Mouse (Mus musculus) cortical plate, adult 2 months (tissue): ENCODE results near the gene Nfic. TPM values are rescaled to one million over a fixed set of nuclear protein-coding genes. Genes with fewer than 3 reads are reported as not detected.

Experiments
- H3K27ac ChIP-seq: fragments of 200-500 bp; 2 replicates; pipeline ENCODE4 v1.5.1; 2012; ENCODE audit warnings: low read length, control low read depth, inconsistent platforms; ENCODE audit not compliant: insufficient read depth
- H3K4me1 ChIP-seq: fragments of 200-500 bp; 2 replicates; pipeline ENCODE4 v1.6.1; 2011; ENCODE audit warnings: low read length; ENCODE audit not compliant: control insufficient read depth, insufficient read depth
- H3K4me3 ChIP-seq: fragments of 200-500 bp; 2 replicates; pipeline ENCODE4 v1.5.1; 2011; ENCODE audit warnings: mild to moderate bottlenecking, low read length, control low read depth; ENCODE audit not compliant: insufficient read depth
- CTCF ChIP-seq: fragments of 200-500 bp; IDR thresholded peaks from 2 replicates; pipeline ENCODE4 v1.5.1; 2011; ENCODE audit warnings: mild to moderate bottlenecking, control low read depth, low read length; ENCODE audit not compliant: insufficient read depth; ENCODE audit errors: extremely low read depth
- POLR2A ChIP-seq: fragments of 200-500 bp; IDR thresholded peaks from 2 replicates; pipeline ENCODE4 v1.6.1; 2011; ENCODE audit warnings: mild to moderate bottlenecking, low read length, control low read depth; ENCODE audit not compliant: insufficient read depth; ENCODE audit errors: extremely low read depth
- polyA plus RNA-seq: library from polyadenylated mRNA; depleted of rRNA; stranded (reverse); fragments of >200 nt; gene quantifications from 2 replicates; pipeline ENCODE4 v1.2.3, GENCODE M21; 2012

Gene Nfic
- polyA plus RNA-seq, 1 experiment: 54.5 TPM

DNA sequence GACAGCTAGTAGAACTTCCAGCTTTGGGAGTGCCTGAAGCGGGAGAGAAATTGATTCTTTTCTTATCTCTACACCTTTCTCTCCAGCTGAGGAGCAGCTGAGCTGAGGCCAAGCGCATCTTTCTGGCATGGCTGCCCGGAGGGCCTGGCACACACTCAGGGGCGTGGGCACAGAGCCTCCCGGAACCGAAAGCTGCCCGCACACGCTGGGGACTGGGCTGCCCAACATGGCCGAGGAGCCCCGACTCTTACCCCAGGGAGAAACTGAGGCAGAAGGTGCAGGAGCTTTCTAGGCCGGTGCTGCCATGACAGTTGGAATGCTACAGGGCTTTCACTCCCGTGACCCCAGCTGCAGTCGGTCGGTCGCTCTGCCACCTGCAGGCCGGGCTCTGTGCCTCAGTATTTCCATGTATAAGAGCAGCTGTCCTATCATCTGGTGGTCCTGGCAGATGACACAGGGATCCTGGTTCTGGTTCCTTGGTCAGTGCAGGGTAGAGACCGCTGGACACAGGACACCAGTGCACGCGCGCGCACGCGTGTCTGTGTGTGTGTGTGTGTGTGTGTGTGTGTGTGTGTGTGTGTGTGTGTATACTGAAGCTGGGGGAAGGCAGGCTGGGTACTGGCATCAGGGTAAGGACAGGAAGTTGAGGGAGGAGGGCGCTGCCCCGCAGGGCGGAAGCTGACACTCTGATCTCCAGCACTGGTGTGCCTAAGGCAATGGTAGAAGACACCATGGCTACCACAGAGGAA is 21.7 kb downstream of the Nfic start:
- Histone ChIP-seq H3K4me1 (peaks cover 3% of the 10 kb centered on the region; the same call in 1 of the 2 replicates), H3K27ac (0 out of 2 replicates have a peak overlapping the region, but pooled peaks have one; percentile 5), H3K4me3 (no peak overlapping the region; the same call in 1 of the 2 replicates)
- no peak for TF ChIP-seq CTCF
- no peak for TF ChIP-seq POLR2A

DNA sequence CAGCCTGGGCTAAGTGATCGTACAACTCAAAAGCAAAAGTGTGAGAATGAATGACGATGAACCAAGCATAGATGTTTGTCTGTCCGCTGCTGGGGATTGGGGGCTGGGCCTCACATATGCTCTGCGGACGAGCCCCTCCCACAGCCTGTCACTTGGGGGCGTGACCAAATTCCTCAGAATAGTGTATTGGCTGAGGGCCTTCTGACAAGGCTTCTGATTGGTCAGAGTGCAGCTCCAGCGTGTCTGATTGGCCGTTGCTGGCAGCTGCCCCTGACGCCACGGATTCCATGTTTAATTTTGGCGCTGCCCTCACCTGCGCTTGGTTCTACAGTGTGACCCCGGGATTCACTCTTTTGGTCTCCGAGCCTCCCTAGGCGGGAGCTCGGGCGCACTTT is 22.6 kb downstream of the Nfic start:
- H3K27ac ChIP-seq: 0 out of 2 replicates have a peak overlapping the region, but pooled peaks have one; percentile 5
- TF ChIP-seq POLR2A (no peak), CTCF (no peak)

DNA sequence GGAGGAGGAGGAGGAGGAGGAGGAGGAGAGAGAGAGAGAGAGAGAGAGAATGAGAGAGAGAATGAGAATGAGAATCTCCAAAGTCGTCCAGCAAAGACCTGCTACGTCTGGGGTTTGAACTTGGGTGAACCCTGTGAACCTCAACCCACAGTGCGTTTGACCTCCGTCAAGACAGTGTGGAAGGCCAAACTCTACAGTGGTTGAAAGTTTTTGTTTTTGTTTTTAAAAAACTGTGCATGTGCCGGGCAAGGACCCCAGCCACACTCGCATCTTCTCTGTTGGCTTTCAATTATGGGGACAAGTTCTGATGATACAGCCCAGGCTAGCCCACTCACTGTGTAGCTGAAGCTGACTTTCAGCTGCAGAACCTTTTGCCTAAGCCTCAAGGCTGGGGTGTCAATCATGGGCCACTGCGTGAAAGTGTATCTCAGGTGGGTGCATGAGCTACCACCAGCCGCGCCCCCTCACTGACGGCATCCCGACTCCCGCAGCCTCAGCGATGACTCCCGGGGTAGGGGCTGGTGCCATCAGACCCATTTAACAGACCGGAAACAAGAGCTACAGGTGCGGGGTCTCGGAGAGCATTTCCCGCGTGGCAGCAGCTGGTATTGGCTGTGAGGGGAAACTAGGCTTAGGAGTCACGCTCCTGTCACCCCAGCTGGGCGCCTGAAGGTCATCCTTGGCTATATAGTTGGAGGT is 23.1 kb downstream of the Nfic start:
- TF ChIP-seq POLR2A (no peak), CTCF (no peak)
- no peak overlapping the region for H3K27ac ChIP-seq
- H3K4me3 ChIP-seq: peak overlapping the region; percentile 24
- H3K4me1 ChIP-seq: peaks cover 4% of the 10 kb centered on the region

More for the DNA sequence above, 22.6 kb downstream of the Nfic start:
- Histone ChIP-seq H3K4me3 (peak overlapping the region; percentile 24), H3K4me1 (peaks cover 3% of the 10 kb centered on the region; the same call in 1 of the 2 replicates)

DNA sequence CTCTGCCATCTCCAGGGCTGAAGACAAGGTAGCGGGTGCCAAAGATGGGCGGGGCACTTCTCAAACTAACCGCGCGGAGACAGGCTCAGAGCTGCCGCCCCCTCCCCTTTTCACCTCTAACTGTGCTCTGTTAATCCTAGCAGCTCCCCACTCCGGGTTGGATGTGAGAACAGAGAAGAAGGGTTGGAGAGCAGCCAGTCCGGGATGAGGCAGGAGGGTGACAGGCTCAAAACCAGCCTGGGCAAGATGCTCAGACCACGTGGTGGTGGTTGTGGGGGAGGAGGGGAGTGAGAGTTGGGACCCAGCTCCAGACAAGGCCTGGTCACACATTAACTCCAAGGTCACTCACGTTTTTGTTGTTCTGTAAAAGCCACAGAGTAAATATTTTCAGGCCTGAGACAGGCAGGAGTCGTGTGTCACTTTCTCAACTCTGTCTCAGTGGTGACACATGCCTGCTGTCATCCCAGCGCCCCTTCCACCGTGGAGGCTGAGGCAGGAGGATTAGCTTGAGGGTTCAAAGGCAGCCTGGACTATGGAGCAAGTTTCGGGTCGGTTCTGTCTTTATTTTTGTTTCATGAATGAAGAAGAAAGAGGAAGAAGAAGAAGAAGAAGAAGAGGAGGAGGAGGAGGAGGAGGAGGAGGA is 23.8 kb downstream of the Nfic start:
- H3K27ac ChIP-seq: no peak overlapping the region
- no peak for TF ChIP-seq CTCF
- TF ChIP-seq POLR2A: no peak
- peak overlapping the region; percentile 52; the same call in 1 of the 2 replicates for H3K4me3 ChIP-seq
- peaks cover 5% of the 10 kb centered on the region for H3K4me1 ChIP-seq

DNA sequence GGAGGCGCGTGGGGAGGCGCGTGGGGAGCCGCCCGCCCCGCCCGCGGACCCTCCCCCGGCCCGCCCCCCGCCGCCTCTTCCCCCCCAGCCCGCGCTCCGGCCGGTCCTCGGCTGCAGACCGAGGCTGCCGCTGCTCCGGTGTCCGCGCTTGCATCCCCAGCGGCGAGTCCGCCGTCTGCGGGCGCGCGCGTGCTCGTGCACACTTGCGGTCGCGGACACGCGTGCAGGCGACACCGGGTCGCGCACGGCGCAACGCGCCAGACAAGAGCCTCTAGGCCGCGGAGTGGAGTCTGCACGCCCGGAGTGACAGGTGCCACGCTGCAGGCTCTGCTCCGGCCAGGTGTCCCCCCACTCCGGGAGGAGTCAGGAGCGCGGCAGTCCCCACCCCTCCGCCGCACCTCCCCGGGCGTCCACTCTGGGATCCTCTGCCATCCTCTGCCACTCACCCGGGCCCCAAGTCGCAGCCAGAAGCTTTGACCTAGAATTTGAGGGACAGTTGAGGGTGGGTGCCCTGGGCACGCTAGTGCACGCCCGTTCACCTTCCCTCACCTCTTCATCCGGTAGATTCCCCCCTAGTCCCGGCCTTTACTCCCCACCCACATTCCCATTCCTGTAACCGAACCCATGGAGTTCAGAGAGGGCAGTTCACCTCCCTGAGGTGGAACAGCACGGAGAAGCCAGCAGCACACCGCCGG is 24.5 kb downstream of the Nfic start:
- peak overlapping the region; percentile 52 for H3K4me3 ChIP-seq
- peaks cover 5% of the 10 kb centered on the region for H3K4me1 ChIP-seq
- TF ChIP-seq POLR2A (peak; percentile 52; the same call in 1 of the 2 replicates), CTCF (no peak)
- peak overlapping the region; percentile 95 for H3K27ac ChIP-seq

DNA sequence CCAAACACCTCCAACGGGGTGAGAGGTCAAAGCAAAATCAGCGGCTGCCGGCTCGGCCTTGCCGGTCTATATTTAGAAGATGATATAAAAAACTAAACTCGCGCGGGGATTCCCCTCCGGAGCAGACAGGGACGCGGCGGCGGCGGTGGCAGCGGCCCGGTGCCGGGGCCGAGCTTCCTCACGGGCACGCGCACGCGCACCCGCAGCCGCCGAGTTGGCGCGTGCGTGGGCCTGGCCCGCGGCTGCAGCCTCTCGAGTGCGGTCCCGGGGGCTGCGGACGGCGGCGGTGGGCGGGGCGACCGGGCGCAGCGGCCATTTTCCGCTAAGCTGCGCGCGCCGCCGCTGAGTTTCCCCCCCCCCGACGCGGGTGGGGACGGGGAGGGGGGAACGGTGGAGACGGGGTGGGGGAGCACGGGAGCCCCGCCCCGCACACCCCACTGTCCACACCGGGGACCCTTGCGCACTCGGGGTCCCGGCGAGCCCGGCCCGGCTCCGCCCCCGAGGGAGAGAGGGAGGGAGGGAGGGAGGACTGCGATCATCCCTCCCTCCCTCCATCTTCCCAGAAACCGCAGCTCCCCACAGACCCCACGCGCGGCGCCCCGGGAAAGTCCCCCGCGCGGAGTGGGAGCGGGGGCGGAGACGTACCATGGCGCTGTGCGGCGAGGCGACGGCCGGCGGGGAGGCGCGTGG is 25.1 kb downstream of the Nfic start:
- Histone ChIP-seq H3K27ac (peak overlapping the region; percentile 95), H3K4me1 (peaks cover 5% of the 10 kb centered on the region), H3K4me3 (peak overlapping the region; percentile 52)
- TF ChIP-seq POLR2A (no peak), CTCF (no peak)

DNA sequence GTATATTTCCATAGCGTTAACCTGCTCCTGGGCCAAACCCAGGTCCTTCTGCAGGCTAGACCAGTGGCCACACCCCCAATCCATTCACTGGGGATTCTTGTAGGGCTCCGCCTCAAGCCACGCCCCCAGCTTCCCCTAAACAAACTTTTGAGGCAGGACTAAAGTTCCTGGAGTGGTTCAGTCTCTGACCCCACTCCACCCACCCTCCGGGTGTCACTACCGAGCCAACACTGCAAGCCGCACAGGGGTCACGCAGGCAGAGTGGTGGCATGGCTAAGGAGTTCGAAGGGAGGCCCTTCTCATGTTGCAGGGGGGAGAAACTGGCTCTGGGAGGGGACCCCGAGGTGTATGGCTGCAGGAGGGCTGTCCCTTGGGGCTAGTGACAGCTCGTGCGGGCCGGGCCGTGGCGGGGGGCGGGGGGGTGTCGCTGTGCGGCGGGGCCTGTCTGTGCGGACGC is 25.8 kb downstream of the Nfic start:
- Histone ChIP-seq H3K4me1 (peaks cover 7% of the 10 kb centered on the region), H3K27ac (peak overlapping the region; percentile 85; the same call in 1 of the 2 replicates), H3K4me3 (peak overlapping the region; percentile 52)
- TF ChIP-seq CTCF (no peak), POLR2A (0 out of 2 replicates have a peak, but pooled peaks have one; percentile 42)

DNA sequence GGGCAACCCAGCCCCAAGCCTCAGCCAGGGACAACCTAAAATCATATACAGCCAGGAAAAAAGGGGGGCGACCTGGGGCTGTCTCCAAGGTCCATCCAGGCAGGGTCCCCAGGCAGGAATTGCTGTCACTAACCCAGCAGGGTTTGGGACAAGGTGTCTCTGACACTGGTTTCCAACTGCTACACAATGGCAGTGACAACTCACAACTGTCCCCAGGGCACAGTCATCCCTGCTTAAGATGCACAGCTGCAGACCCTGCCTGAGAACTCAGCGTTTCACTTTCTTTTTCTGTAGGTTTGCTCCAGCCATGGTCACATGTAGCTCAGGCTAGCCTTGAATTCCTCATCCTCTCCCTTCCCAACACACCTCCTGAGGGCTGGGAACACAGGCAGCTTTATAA is 26.3 kb downstream of the Nfic start:
- peaks cover 8% of the 10 kb centered on the region for H3K4me1 ChIP-seq

More for the DNA sequence above, 26.3 kb downstream of the Nfic start:
- H3K4me3 ChIP-seq: peak overlapping the region; percentile 52; the same call in 1 of the 2 replicates
- 0 out of 2 replicates have a peak overlapping the region, but pooled peaks have one; percentile 26 for H3K27ac ChIP-seq
- TF ChIP-seq CTCF (no peak), POLR2A (no peak)
